Mouse (Mus musculus) fibroblast of lung, adult 2 months (primary cell): Measurements from ENCODE around the gene Psmc5.

Experiments
- DNase-seq: peaks from one replicate; pipeline ENCODE4 v3.0.0-alpha.2; 2011; ENCODE audit warnings: low read depth

Psmc5 gene

GRCm38 (mm10) chr11:106269060-106269431, 13.1 kb downstream of the Psmc5 start:
- DNase-seq: no peak

- DNase-seq: no peak
Observed at GRCm38 (mm10) chr11:106271131-106271793, 15.3 kb downstream of the Psmc5 start.

DNA sequence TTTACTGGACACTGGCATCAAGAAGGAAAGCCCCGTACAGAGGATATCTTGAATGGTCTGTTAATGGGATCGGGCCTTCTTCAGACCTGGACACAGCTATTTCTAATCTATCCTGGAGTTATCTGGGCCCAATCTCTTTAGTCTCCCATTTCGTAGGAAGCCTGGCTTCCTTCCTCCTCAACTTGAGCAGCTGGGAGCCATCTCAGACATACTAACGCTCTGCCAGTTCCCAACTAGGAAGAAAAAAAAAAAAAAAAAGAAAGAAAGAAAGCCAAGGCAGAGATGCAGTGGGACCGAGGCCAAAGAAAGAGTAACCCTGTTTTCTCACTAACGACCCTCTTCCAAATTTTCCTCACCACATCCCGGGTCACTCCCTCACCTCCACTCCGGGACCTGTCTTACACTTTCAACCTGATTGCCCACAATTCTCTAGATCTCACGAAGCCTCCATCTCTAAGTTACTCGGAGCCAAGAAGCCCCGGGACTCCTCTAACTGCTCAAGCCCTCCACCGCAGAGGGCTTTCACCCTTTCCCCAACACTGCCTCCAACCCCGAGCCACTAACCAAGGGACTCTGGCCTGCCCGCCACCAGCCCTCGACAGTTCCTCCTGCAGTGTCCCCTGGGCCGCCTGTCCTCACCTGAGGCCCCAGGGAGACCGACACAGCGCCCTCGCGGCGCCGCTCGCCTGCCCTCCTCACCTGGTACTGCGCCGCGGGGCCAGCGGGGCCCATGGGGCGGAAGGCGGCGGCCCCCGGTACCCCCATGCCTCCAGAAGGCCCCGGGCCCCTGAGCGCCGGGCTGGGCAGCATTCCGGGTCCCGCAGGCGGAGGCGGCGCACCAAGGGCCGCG, 16.1 kb downstream of the Psmc5 start:
- DNase-seq: no peak

DNA sequence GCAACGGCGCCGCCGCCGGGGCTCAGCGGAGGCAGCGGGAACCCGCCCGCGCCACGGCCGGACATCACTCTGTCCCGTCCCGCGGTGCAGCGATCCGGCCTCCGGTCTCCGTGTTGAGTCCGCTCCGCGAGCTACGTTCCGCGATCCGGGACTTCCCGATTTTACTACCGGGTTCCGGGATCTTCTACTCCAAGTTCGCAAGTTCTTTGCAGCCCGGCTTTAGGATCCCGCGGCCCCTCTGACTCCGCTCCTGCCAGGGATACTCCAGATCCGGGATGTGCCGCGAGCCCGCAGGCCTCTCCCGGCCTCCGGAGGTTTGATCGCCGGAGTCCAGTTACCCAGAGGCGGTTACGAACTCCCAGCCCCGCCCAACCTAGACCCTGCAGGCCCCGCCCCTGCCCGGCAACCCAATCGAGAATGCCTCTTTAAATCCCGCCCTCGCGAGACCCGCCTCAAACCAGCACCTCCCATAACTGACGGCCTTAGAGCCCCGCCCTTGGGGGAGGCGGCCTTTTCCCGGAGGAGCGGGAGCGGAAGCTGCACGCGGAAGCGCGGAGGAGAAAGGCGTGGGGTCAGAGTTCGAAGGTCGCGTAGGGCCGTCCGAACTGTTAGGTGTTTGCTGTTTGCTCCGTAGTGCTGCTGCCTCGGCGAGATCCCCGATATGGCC, 16.8 kb downstream of the Psmc5 start, which contains the start of gene Smarcd2:
TSS of gene Smarcd2 (minus strand) at position 329 of the 667 bp plus-strand sequence.
- DNase-seq: peak; percentile 97

DNA sequence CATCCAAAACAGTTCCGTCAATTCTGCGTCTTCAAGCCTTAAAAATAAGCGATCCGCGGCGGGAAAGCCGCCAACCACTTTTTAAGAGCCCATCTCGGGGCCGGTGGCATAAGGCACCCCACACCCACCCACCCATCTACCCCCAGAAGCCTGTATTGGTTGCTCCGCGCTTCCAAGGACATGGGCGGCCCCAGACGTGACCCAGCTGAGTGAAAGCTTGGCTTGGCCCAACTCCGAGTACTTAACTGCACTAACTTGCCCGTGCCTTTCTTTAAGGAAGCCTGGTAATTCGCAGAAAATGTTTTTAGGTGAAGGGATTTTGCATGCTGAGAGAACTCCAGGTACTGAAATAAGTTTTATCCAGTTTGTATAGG, 17.3 kb downstream of the Psmc5 start:
- DNase-seq: no peak

DNA sequence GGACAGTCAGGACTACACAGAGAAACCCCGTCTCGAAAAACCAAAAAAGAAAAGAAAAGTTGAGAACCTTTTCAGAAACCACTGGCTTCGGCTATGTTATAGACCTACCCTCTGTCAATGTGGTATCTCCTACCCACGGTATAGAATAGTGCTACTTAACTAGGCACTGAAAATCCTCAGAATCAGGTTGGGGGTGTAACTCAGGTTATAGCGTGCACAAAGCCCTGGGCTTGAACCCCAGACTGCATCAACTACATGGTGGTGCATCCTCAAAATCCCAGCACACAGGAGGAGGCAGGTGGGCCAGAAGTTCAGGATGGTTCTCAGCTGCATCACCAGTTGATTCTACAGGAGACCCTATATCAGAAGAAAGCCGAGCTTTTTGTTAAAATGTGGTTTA, 17.9 kb downstream of the Psmc5 start:
- no peak for DNase-seq

- DNase-seq: no peak
Observed at GRCm38 (mm10) chr11:106274374-106274773, 18.4 kb downstream of the Psmc5 start.

DNA sequence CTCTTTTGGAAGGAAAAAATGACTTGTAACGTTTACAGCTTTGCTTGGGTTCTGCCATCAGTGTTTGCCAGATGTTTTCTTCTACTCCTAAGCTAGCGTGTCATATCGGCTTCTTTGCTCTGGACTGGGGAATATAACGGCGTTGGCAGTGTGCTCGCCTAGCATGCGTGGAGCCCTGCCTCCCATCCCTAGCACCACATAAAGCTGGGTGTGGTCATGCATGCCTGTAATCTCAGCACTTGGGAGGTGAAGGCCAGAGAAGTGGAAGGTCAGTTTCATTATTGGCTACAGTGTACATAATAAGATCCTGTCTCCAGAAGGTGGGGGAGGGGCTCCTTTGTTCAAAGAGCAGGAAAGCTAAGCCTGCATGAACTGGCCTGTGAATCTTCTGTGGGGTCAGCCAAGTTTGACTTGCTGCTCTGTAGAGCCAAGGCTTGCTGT, 19.0 kb downstream of the Psmc5 start:
- DNase-seq: no peak

DNA sequence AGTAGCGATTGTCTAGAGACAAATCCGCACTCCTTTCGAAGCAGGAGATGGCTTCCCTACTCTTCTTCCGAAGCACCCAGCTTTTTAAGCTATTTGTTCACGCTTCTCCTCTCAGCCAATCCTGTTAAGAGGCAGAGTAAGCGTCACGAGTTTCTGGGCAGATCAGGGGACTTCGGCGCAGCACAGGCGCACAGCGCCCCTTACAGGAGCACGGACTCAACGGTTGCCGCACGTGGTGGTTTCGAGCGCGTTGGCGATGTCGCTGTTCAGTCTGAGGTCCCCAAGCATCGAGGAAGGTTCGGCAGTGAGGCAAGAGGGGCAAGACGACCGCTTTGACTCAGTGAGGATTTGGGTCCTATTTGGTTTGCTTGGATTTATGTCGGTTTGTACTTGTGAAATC, 20.5 kb downstream of the Psmc5 start, which contains the start of gene Tcam1:
TSS of gene Tcam1 (plus strand) at position 219 of the 400 bp plus-strand sequence.
- DNase-seq: peak; percentile 95

DNA sequence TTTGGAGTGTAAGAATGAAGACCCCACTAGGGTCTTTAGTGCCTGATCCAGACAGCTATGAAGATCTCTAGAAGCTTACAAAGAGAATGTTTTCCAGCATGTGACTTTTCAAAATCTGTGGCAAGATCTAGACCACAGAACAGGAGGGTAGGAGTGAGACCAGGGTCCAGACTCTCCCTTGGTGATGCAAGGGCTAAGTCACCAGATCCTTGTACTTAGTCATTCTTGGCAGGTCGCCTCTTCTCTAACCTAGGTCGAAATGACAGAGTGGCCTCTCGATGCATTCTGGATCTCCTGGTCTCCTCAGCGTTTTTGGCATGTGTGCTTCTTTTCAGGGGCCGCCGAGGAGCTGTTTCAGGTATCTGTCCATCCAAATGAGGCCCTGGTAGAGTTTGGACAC, 26.5 kb downstream of the Psmc5 start:
- no peak for DNase-seq

DNA sequence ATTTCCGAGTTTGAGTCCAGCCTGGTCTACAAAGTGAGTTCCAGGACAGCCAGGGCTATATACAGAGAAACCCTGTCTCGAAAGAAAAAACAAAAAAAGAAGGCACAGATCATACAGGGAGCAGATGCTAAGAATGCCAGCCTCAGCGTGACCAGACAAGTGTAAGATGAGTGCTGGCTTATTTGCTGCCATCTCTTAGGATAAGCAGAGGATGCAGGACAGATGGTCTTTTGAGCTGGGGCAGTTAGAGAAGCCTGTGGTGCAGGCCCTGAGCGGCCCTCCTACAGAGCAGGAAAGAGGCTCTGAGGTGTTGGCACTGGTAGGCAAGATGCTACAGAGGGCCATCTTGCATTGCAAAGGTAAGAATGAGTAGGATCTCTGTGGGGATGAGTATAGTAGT, 27.4 kb downstream of the Psmc5 start:
- no peak for DNase-seq

DNA sequence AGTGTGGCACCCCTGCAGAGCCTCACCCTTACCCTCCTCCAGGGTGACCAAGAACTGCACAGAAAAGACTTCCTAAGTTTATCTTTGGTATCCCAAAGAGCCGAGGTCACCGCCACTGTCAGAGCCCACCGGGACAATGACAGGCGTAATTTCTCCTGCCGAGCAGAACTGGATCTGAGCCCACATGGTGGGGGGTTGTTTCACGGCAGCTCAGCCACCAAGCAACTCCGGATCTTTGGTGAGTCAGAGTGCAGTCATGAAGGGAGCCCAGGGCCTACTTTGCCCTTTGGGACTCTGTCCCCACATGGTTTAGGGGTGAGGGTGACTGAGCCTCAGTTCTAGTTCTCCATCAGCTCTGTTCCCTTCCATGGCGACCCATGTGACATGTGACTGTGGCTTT, 28.2 kb downstream of the Psmc5 start:
- DNase-seq: no peak

DNA sequence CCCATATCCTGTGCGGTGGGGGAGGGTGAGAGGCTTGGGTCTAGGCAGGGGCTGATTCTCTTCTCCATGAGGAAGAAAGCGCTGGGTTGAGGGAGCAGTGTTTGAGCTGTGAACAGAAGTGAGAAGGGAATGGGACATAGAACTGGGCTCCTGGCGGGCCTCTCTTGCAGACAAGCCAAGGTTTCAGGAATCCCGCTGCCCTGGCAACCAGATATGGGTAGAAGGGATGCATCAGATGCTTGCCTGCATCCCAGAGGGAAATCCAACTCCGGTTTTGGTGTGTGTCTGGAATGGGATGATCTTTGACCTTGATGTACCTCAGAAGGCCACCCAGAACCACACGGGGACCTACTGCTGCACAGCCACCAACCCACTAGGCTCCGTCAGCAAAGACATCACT, 30.3 kb downstream of the Psmc5 start:
- no peak for DNase-seq

DNA sequence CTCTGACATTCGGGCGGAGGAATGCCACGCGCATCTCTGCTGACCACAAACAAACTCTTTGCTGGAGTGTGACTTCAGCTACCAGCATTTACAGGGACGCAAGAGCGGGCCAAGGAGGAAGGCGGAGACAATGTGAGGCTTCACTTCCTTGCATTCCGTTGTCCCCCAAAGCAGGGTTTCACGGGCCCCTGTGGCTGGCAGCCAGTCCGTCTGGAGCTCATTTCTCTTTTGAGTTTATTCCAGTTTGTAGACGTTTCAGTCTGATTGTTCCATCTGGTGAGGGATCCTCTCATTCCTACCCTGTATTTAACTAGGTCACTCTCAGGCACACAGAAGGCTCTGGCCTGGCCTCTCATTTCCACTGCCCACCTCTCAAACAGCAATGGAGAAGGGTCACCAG, 31.0 kb downstream of the Psmc5 start:
- DNase-seq: no peak

GRCm38 (mm10) chr11:106289369-106289768, 33.4 kb downstream of the Psmc5 start:
- DNase-seq: no peak

- no peak for DNase-seq
Observed at GRCm38 (mm10) chr11:106290376-106290775, 34.4 kb downstream of the Psmc5 start.

GRCm38 (mm10) chr11:106291861-106292260, 35.9 kb downstream of the Psmc5 start:
- no peak for DNase-seq

GRCm38 (mm10) chr11:106301765-106302164, 45.8 kb downstream of the Psmc5 start, which contains the start of gene Gh:
Gene Gh (minus strand): TSS chr11:106301865.
- DNase-seq: no peak

DNA sequence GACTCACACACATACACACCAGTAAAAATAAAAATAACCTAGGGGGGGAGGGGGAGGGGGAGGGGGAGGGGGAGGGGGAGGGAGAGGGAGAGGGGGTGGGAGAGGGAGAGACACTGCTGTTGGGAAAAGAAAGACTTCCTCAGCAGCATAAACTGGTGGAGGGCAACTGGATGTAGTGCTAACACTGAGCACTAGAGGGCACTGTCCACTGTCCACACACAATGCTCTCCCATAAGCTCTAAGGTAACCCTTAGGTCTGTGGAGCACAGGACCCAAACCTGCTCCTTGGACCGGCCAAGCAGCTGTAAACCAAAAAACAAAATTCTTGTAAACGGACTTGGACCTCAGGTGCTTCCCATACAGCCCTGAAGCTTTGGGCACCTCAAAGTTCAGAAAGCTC, 46.7 kb downstream of the Psmc5 start:
- peak; percentile 42 for DNase-seq

- DNase-seq: no peak
Observed at GRCm38 (mm10) chr11:106305348-106306064, 49.6 kb downstream of the Psmc5 start.

GRCm38 (mm10) chr11:106306065-106306385, 50.1 kb downstream of the Psmc5 start:
- no peak for DNase-seq

DNA sequence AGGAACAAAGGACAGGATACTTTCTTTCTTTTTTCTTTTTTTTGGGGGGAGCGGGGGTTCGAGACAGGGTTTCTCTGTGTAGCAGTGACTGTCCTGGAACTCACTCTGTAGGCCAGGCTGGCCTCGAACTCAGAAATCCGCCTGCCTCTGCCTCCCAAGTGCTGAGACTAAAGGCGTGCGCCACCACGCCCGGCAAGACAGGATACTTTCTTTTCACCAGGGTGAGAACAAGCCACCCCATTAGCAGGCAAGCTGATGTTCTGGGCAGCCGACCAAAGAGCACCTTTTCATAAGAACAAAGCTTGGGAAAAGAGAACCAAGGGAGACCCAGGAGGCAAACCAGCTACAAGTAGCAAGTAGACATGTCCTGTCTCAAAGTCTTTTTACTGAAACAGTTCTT, 50.8 kb downstream of the Psmc5 start:
- no peak for DNase-seq
